Mouse (Mus musculus) CD4-positive, CD25-positive, alpha-beta regulatory T cell, adult 4 months (primary cell): ENCODE data around the gene Cfap61. TPM values are rescaled to one million over a fixed set of nuclear protein-coding genes. Genes with fewer than 3 reads are reported as not detected.
A peak's percentile ranks its signal among the peaks of the same experiment; 100 is the strongest.

Source experiments
- ATAC-seq: one replicate; pipeline ENCODE4 v1.8.0; 2017
- polyA plus RNA-seq, 2 experiments: library from polyadenylated mRNA; unstranded; fragments of 100-300 nt; shearing (Covaris generic); gene quantifications; one replicate each; pipeline ENCODE4 v1.2.1; 2017

Gene Cfap61
- polyA plus RNA-seq, 2 experiments from 2014 or later: not detected

GRCm38 (mm10) chr2:145950239-145950638 lies 15.7 kb downstream of the Cfap61 start:
- ATAC-seq: no peak

DNA sequence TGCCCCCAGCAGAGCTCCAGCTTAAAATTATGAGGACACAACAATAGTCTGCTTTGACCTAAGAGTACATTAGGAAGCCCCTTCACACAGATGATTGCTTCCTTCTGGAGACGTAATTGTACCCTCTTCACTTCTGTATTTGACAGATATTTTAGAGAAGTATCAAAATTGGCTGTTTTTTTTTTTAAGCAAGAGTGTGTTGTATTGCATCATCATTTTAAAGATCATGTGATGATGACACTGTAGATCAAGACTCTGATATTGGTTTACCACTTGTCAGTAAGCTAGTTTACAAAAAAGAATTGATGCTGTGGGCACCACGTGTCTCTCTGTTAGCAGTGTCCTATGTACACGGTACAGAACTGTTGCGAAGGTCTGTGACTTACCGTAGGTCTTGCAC lies 18.1 kb downstream of the Cfap61 start:
- ATAC-seq: no peak

DNA sequence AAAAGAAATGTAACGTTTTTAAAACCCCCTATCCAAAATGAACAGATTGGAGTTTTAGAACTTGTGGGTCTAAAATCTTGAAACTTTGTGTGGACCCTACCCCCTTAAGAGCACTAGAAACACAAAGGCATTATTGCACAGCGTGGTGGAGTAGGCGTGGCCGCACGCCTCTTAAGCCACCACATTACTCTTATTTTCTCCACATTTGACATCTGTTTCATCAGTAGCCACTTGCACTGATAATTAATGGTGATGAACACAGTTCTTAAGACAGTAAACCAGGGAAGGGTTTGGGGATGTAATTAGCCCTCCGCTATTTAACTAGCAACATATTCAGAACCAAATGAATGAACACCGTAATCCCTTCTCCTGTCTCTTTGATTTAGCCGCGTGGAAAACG lies 21.3 kb downstream of the Cfap61 start:
- ATAC-seq: no peak

- no peak for ATAC-seq
Observed at GRCm38 (mm10) chr2:145956318-145956717, 21.7 kb downstream of the Cfap61 start.

DNA sequence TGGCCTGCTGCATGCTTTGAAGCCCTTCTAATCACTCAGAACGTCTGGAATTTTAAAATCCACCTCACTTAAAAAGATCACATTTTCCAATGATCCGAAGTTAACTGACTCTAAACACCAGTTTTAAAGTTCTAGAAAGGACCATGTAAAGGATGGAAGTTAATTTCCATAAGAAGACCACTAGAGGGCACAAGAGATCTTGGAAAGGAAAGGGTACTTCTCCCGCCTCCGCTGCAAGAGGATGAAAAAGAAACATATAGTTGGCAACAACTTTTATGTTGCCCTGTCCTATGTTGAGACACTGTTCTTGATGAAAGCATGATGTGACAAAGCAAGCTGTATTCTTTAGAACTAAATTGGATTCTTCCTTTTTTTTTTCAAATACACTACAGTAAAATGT lies 22.9 kb downstream of the Cfap61 start:
- ATAC-seq: peak; percentile 74

- no peak for ATAC-seq
Observed at GRCm38 (mm10) chr2:145958097-145958496, 23.5 kb downstream of the Cfap61 start.

DNA sequence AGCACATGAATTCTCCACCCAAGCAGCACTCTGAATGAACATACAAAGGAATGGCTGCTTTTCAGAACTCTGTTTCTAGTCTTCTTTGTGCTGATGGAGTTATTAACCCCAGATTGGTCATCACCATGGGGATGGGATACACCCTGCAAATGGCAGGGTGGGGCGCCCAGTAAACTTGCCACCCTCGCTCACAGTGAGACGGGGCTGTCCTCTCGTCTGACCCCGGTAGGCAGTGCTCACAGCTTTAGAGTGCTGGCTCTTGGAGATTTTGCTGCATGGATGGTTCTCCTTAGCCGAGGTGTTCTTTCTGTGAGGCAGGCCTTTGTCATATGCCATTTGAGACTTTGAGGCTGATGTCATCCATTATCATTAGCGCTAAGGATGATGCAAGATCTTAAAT lies 24.0 kb downstream of the Cfap61 start:
- no peak for ATAC-seq

GRCm38 (mm10) chr2:145961861-145962260 lies 27.3 kb downstream of the Cfap61 start:
- ATAC-seq: no peak

DNA sequence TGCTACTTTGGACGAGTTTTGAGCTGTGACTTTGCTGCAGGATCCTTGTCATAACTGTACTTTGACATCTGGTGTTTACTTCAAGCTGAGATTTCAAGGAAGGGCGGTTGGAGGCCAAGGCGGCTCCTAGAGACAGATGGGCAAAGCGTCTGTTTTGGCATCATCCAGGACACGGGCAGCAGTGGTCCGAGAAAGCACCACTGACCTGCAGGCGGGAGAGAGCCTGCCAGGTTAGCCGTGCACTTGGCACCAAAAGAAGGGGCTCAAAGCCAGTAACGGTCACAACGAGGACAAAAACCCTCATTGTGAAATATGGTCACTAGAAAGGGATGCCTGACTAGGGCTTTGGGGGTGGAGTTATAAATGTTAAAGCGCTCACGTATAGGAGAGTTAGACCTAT lies 36.2 kb downstream of the Cfap61 start:
- no peak for ATAC-seq

GRCm38 (mm10) chr2:145971237-145972010 lies 36.8 kb downstream of the Cfap61 start:
- no peak for ATAC-seq

DNA sequence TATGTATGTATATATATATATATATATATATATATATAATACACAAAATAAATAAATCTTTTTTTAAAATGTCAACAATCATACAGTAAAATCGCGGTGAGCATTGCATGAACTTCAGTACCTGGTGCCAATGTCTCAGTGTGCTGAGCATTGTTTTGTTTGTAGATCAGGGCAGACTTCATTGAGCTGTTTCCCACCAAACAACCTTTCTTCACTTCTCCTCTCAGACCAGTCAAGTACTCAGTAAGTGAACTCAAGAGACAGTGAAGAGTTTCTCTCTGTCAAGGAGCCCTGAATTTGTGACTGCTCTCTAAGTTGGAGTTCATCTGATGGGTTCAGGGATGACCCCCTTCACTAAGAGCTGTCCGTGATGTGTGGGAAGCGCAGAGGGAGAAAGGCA lies 38.0 kb downstream of the Cfap61 start:
- ATAC-seq: no peak

DNA sequence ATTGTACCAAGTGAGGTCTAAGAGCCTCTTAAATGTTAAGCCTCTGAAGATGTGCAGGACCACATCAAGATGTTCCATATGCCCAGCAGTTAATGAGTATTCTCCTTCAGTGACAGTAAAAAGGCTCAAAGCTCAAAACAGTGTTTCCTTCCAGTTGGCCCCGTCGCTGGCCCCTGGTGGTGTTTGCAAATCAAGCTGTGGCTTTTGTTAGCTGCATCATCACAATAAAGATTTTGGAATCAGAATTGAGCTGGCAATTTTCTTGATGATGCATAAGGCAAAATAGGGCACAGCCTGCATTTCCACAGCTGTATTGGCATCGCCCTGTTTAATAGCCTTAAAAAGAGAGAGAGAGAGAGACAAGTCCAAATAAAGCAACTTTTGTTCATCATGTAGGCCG lies 45.0 kb downstream of the Cfap61 start:
- ATAC-seq: no peak

- no peak for ATAC-seq
Observed at GRCm38 (mm10) chr2:145980881-145981280, 46.3 kb downstream of the Cfap61 start.

- ATAC-seq: no peak
Observed at GRCm38 (mm10) chr2:145981699-145982112, 47.1 kb downstream of the Cfap61 start.

- ATAC-seq: no peak
Observed at GRCm38 (mm10) chr2:145982317-145983045, 47.9 kb downstream of the Cfap61 start.

GRCm38 (mm10) chr2:145987757-145988156 lies 53.2 kb downstream of the Cfap61 start:
- no peak for ATAC-seq

- no peak for ATAC-seq
Observed at GRCm38 (mm10) chr2:145990446-145990845, 55.9 kb downstream of the Cfap61 start.

- no peak for ATAC-seq
Observed at GRCm38 (mm10) chr2:145996472-145996871, 61.9 kb downstream of the Cfap61 start.

GRCm38 (mm10) chr2:145997956-145998525 lies 63.5 kb downstream of the Cfap61 start:
- no peak for ATAC-seq

DNA sequence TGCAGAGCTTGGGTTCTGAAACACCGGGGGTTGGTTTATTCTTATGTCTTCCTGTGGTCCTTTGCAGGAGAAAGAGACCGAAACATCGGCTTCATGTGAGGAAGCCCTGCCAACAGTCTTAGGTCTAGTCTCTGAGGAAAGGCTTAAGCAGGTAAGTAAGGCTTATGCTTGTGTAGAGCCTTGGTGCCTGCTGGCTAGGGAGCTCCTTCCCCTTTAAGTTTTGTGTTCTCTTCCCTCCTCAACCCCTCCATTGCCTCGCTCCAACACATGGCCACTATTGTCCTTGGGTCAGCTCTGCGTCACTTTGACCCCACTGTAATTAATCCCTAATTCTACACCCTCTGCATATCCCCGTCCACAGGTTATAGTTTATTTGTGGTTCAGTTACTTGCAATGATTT lies 74.2 kb downstream of the Cfap61 start:
- ATAC-seq: no peak

GRCm38 (mm10) chr2:146009596-146010349 lies 75.2 kb downstream of the Cfap61 start:
- no peak for ATAC-seq

GRCm38 (mm10) chr2:146010816-146011215 lies 76.2 kb downstream of the Cfap61 start:
- no peak for ATAC-seq
